Mouse (Mus musculus) heart, adult 10 weeks (tissue): ENCODE results near the gene Slc26a11. TPM values are rescaled to one million over a fixed set of nuclear protein-coding genes. Genes with fewer than 3 reads are reported as not detected.

Source experiments
- polyA plus RNA-seq: library from polyadenylated mRNA; stranded (reverse); fragments of 350-450 nt; fragmentation: Illumina TruSeq; extraction: RNeasy Lipid Tissue Mini Kit (QIAGEN cat#74804); gene quantifications from one replicate; pipeline ENCODE4 v1.2.3, GENCODE M21; 2014; ENCODE audit warnings: low read depth, low replicate concordance

Slc26a11 gene
- 3.6 TPM for polyA plus RNA-seq

GRCm38 (mm10) chr11:119355443-119356385 lies at the start of gene Slc26a11, which contains the start of gene Sgsh:
Gene Slc26a11 (plus strand): TSS chr11:119355557.
Gene Sgsh (minus strand): TSS chr11:119355536.

GRCm38 (mm10) chr11:119307658-119307867 lies 47.8 kb upstream of the Slc26a11 start, which contains the start of gene Card14:
Gene Card14 (plus strand): TSS chr11:119307768.

GRCm38 (mm10) chr11:119392800-119393482 lies 37.6 kb downstream of the Slc26a11 start, which contains the start of gene Rnf213:
Gene Rnf213 (plus strand): TSS chr11:119393100.

Other genes with a start within 250 kb of the Slc26a11 start
- 40.6 TPM for gene Tbc1d16, start 127.1 kb upstream of the Slc26a11 start, polyA plus RNA-seq
- gene Ccdc40, start 127.0 kb upstream of the Slc26a11 start, polyA plus RNA-seq, result 0.16 TPM
- gene Gaa, start 87.7 kb upstream of the Slc26a11 start, polyA plus RNA-seq, result 115 TPM
- gene Eif4a3, start 55.5 kb upstream of the Slc26a11 start, polyA plus RNA-seq, result 68.5 TPM
- 0.13 TPM for gene Card14, start 47.8 kb upstream of the Slc26a11 start, polyA plus RNA-seq
- gene Sgsh, start within 50 bp of the Slc26a11 start, polyA plus RNA-seq, result 5.1 TPM
- 25.8 TPM for gene Rnf213, start 37.5 kb downstream of the Slc26a11 start, polyA plus RNA-seq
- 6.4 TPM for gene Endov, start 135.8 kb downstream of the Slc26a11 start, polyA plus RNA-seq
- 0.16 TPM for gene Nptx1, start 192.2 kb downstream of the Slc26a11 start, polyA plus RNA-seq
- gene Rptor, start 247.3 kb downstream of the Slc26a11 start, polyA plus RNA-seq, result 16.1 TPM